Mouse (Mus musculus) MEL (cell line): ENCODE results near the gene Man1c1. TPM values are rescaled to one million over a fixed set of nuclear protein-coding genes. Genes with fewer than 3 reads are reported as not detected.

ENCODE experiments used
- DNase-seq: peaks from one replicate; pipeline ENCODE4 v3.0.0; 2011; ENCODE audit warnings: low read depth, low spot score
- H3K27ac ChIP-seq: 2 replicates; pipeline ENCODE4 v1.5.1; 2012; ENCODE audit warnings: low read depth, mild to moderate bottlenecking, control low read depth, low read length, moderate library complexity; ENCODE audit not compliant: control insufficient read depth
- H3K27me3 ChIP-seq, 2 experiments: fragments of 150-350 bp in 1 of 2; sonication (generic) in 1 of 2; 2 replicates each; pipeline ENCODE4 v1.6.1; 2012; ENCODE audit warnings: low read length in 2 of 2, mild to moderate bottlenecking in 2 of 2, improper control_type of control experiment in 1 of 2, moderate library complexity in 1 of 2; ENCODE audit not compliant: insufficient read depth in 2 of 2, control insufficient read depth in 1 of 2
- H3K36me3 ChIP-seq, 2 experiments: 2 replicates each; pipeline ENCODE4 v1.6.1; 2012 to 2014; ENCODE audit warnings: low read length in 2 of 2, improper control_type of control experiment in 1 of 2, inconsistent platforms in 1 of 2, mild to moderate bottlenecking in 1 of 2; ENCODE audit not compliant: insufficient read depth in 2 of 2, control insufficient read depth in 1 of 2
- H3K4me1 ChIP-seq, 2 experiments: fragments of 150-350 bp in 1 of 2; sonication (generic) in 1 of 2; 2 replicates each; pipeline ENCODE4 v1.6.1; 2012; ENCODE audit warnings: low read length in 2 of 2, improper control_type of control experiment in 1 of 2, mild to moderate bottlenecking in 1 of 2; ENCODE audit not compliant: insufficient read depth in 2 of 2, control insufficient read depth in 1 of 2
- H3K4me3 ChIP-seq, 2 experiments: fragments of 150-350 bp in 1 of 2; sonication (generic) in 1 of 2; 2 replicates each; pipeline ENCODE4 v1.5.1; 2012; ENCODE audit warnings: low read depth in 2 of 2, low read length in 2 of 2, mild to moderate bottlenecking in 2 of 2, moderate library complexity in 2 of 2, control low read depth in 1 of 2, improper control_type of control experiment in 1 of 2; ENCODE audit not compliant: control insufficient read depth in 1 of 2, insufficient read depth in 1 of 2
- H3K79me2 ChIP-seq: 2 replicates; pipeline ENCODE4 v1.6.1; 2012; ENCODE audit warnings: mild to moderate bottlenecking, low read length, moderate library complexity; ENCODE audit not compliant: control insufficient read depth, poor library complexity, insufficient read depth
- H3K9ac ChIP-seq: 2 replicates; pipeline ENCODE4 v1.6.1; 2012; ENCODE audit warnings: low read depth, mild to moderate bottlenecking, control low read depth, low read length, moderate library complexity; ENCODE audit not compliant: control insufficient read depth, poor library complexity, severe bottlenecking
- H3K9me3 ChIP-seq: fragments of 150-350 bp; sonication (generic); replicated peaks from 2 replicates; pipeline ENCODE4 v1.6.1; 2012; ENCODE audit warnings: mild to moderate bottlenecking, low read length, improper control_type of control experiment, moderate library complexity; ENCODE audit not compliant: insufficient read depth
- BHLHE40 ChIP-seq: IDR thresholded peaks from 2 replicates; pipeline ENCODE4 v1.6.1; 2012; ENCODE audit warnings: low read depth, mild to moderate bottlenecking, inconsistent platforms, low read length, improper control_type of control experiment, borderline replicate concordance
- CHD1 ChIP-seq: IDR thresholded peaks from 2 replicates; pipeline ENCODE4 v1.6.1; 2012; ENCODE audit warnings: low read depth, mild to moderate bottlenecking, inconsistent platforms, low read length, improper control_type of control experiment
- CTCF ChIP-seq, 3 experiments: IDR thresholded peaks in 2 of 3; conservative IDR thresholded peaks in 1 of 3; 2 replicates each; pipeline ENCODE4 v1.5.1; 2011 to 2012; ENCODE audit warnings: low read length in 3 of 3, low read depth in 2 of 3, mild to moderate bottlenecking in 2 of 3, improper control_type of control experiment in 1 of 3, inconsistent platforms in 1 of 3, mixed read lengths in 1 of 3, moderate library complexity in 1 of 3; ENCODE audit not compliant: control insufficient read depth in 1 of 3, insufficient read depth in 1 of 3, poor library complexity in 1 of 3, severe bottlenecking in 1 of 3
- EP300 ChIP-seq, 2 experiments: IDR thresholded peaks; 2 replicates each; pipeline ENCODE4 v1.6.1; 2011; ENCODE audit warnings: improper control_type of control experiment in 2 of 2, low read length in 2 of 2, low read depth in 1 of 2, mild to moderate bottlenecking in 1 of 2
- ETS1 ChIP-seq: IDR thresholded peaks from 2 replicates; pipeline ENCODE4 v1.6.1; 2012; ENCODE audit warnings: low read depth, mild to moderate bottlenecking, inconsistent platforms, low read length, improper control_type of control experiment, moderate library complexity
- GATA1 ChIP-seq: IDR thresholded peaks from 2 replicates; pipeline ENCODE4 v1.6.1; 2011; ENCODE audit warnings: low read depth, low read length, improper control_type of control experiment
- HCFC1 ChIP-seq: IDR thresholded peaks from 2 replicates; pipeline ENCODE4 v1.6.1; 2012; ENCODE audit warnings: low read depth, mild to moderate bottlenecking, inconsistent platforms, low read length, improper control_type of control experiment, moderate library complexity
- JUND ChIP-seq: IDR thresholded peaks from 2 replicates; pipeline ENCODE4 v1.6.1; 2011; ENCODE audit warnings: low read depth, mild to moderate bottlenecking, improper control_type of control experiment, low read length
- KAT2A ChIP-seq: conservative IDR thresholded peaks from 2 replicates; pipeline ENCODE4 v1.6.1; 2012; ENCODE audit warnings: low read depth, low read length, improper control_type of control experiment, inconsistent platforms
- MEF2A ChIP-seq: IDR thresholded peaks from 2 replicates; pipeline ENCODE4 v1.6.1; 2014; ENCODE audit warnings: low read depth, mild to moderate bottlenecking, inconsistent platforms, low read length, improper control_type of control experiment; ENCODE audit not compliant: poor library complexity, insufficient replicate concordance, severe bottlenecking; ENCODE audit errors: extremely low read depth
- MYC ChIP-seq: IDR thresholded peaks from 2 replicates; pipeline ENCODE4 v1.6.1; 2011; ENCODE audit warnings: low read depth, mild to moderate bottlenecking, low read length, improper control_type of control experiment, moderate library complexity
- NELFE ChIP-seq: IDR thresholded peaks from 2 replicates; pipeline ENCODE4 v1.6.1; 2011; ENCODE audit warnings: low read depth, low read length, improper control_type of control experiment
- POLR2AphosphoS2 ChIP-seq: IDR thresholded peaks from 2 replicates; pipeline ENCODE4 v1.6.1; 2011; ENCODE audit warnings: low read length, improper control_type of control experiment
- SIN3A ChIP-seq: IDR thresholded peaks from 2 replicates; pipeline ENCODE4 v1.6.1; 2012; ENCODE audit warnings: low read length, improper control_type of control experiment, inconsistent platforms
- SMC3 ChIP-seq: IDR thresholded peaks from 2 replicates; pipeline ENCODE4 v1.6.1; 2011; ENCODE audit warnings: low read depth, low read length, improper control_type of control experiment
- TAL1 ChIP-seq: IDR thresholded peaks from 2 replicates; pipeline ENCODE4 v1.6.1; 2012; ENCODE audit warnings: mild to moderate bottlenecking, inconsistent platforms, low read length, moderate library complexity, mixed read lengths
- TCF12 ChIP-seq: IDR thresholded peaks from 2 replicates; pipeline ENCODE4 v1.6.1; 2014; ENCODE audit warnings: low read depth, mild to moderate bottlenecking, inconsistent platforms, low read length, improper control_type of control experiment, moderate library complexity
- UBTF ChIP-seq: IDR thresholded peaks from 2 replicates; pipeline ENCODE4 v1.6.1; 2012; ENCODE audit warnings: low read depth, mild to moderate bottlenecking, inconsistent platforms, low read length, improper control_type of control experiment, moderate library complexity, borderline replicate concordance; ENCODE audit not compliant: insufficient read depth
- USF1 ChIP-seq: IDR thresholded peaks from 2 replicates; pipeline ENCODE4 v1.6.1; 2014; ENCODE audit warnings: low read depth, mild to moderate bottlenecking, inconsistent platforms, low read length, improper control_type of control experiment, moderate library complexity
- USF2 ChIP-seq, 2 experiments: IDR thresholded peaks; 2 replicates each; pipeline ENCODE4 v1.6.1; 2011 to 2012; ENCODE audit warnings: improper control_type of control experiment in 2 of 2, low read length in 2 of 2, borderline replicate concordance in 1 of 2, inconsistent platforms in 1 of 2, low read depth in 1 of 2, mild to moderate bottlenecking in 1 of 2; ENCODE audit not compliant: insufficient read depth in 1 of 2
- ZMIZ1 ChIP-seq: IDR thresholded peaks from 2 replicates; pipeline ENCODE4 v1.6.1; 2012; ENCODE audit warnings: low read depth, mild to moderate bottlenecking, inconsistent platforms, low read length, improper control_type of control experiment, moderate library complexity
- polyA plus RNA-seq, 2 experiments: library from polyadenylated mRNA; stranded (reverse) in 1 of 2; unstranded in 1 of 2; fragments of >175 nt in 1 of 2; fragments of >200 nt in 1 of 2; gene quantifications; 2 replicates each; pipeline versions ENCODE4 v1.2.1 to v1.2.4; 2012; ENCODE audit warnings: low replicate concordance in 2 of 2, low read depth in 1 of 2; ENCODE audit not compliant: insufficient read length in 2 of 2, insufficient read depth in 1 of 2, missing spikeins in 1 of 2
- total RNA-seq: library from RNA; depleted of rRNA; stranded (reverse); fragments of 300-350 nt; gene quantifications from 2 replicates; pipeline ENCODE4 v1.2.3, GENCODE M21; 2012

The Man1c1 gene
- total and polyA plus RNA-seq, 3 experiments: 1.9 to 5.2 TPM; not detected in 1

DNA sequence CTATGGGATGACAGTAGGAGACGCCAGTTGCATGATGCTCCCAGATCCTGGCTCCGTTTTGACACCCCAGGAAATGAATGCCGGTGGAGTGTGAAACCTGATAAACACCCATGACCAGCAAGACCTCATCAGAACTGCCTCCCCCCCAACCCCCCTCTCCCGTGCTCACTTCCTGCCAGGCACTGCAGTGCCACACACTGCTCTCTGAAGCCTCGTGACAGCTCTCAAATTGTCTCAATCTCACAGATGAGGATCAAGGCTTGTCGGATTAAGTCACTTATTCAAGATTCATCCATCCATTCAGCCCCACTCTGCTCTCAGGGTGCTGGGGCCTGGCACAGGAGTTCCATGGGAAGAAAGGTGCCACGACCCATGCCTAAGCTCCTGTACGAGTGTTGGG, 102.7 kb downstream of the Man1c1 start:
- Histone ChIP-seq H3K27ac (peak overlapping the region; percentile 45), H3K79me2 (no peaks in the 10 kb centered on the region), H3K4me1 (peaks cover 7 to 37% of the 10 kb centered on the region in 2 experiments), H3K36me3 (peaks cover 0 to 26% of the 10 kb centered on the region in 2 experiments; a peak in 2 of 4 replicates), H3K4me3 (no peak overlapping the region), H3K9ac (peak overlapping the region; percentile 1), H3K9me3 (no peaks in the 10 kb centered on the region), H3K27me3 (no peaks in the 10 kb centered on the region)
- TF ChIP-seq UBTF: no peak
- TF ChIP-seq NELFE: no peak
- TF ChIP-seq CHD1: no peak
- TF ChIP-seq EP300 (IDR thresholded peaks at IDR 0.05; ENCODE audit: low read depth in 1 of 2, low read length in 2 of 2): peak in 1 of 2 experiments; percentile 60; a peak in 1 of 4 replicates
- peak; percentile 35; the same call in 1 of the 2 replicates for TF ChIP-seq MYC
- no peak for TF ChIP-seq POLR2AphosphoS2
- peak; percentile 2 for TF ChIP-seq GATA1
- 0 out of 2 replicates have a peak, but pooled peaks have one; percentile 29 for TF ChIP-seq ETS1
- TF ChIP-seq USF1: 0 out of 2 replicates have a peak, but pooled peaks have one; percentile 16
- TF ChIP-seq SIN3A: no peak
- TF ChIP-seq CTCF (IDR thresholded peaks at IDR 0.05 in 2 of 3, conservative IDR thresholded peaks at IDR 0.05 in 1 of 3; ENCODE audit: control insufficient read depth in 1 of 3, insufficient read depth in 1 of 3, low read depth in 2 of 3, low read length in 3 of 3, poor library complexity in 1 of 3, severe bottlenecking in 1 of 3): no peak
- TF ChIP-seq MEF2A: no peak
- no peak for TF ChIP-seq USF2 (IDR thresholded peaks at IDR 0.05; ENCODE audit: borderline replicate concordance in 1 of 2, insufficient read depth in 1 of 2, low read depth in 1 of 2, low read length in 2 of 2)
- TF ChIP-seq BHLHE40: 0 out of 2 replicates have a peak, but pooled peaks have one; percentile 11
- no peak for TF ChIP-seq JUND
- no peak for TF ChIP-seq KAT2A
- TF ChIP-seq SMC3: no peak
- no peak for TF ChIP-seq TCF12
- TF ChIP-seq TAL1: 0 out of 2 replicates have a peak, but pooled peaks have one; percentile 6
- TF ChIP-seq HCFC1: no peak
- peak; percentile 60 for DNase-seq

DNA sequence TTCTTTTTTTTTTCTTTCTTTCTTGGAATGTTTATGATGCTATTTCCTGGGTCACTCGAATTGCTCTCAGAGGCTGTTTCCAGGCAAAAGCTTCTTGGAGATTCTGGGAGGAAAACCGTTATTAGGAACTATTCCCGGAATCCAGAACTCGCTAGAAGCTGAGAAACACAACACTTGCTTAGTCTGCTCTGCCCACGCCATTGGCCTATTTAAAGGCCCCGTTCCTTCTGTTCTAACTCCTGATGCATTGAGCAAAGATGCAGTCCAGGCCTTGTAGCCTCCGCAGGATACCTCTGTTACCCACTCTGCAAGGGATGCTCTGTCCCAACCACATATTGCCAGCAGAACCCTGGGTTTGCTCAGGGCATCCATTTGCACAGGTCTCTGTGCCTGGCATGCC, 103.3 kb downstream of the Man1c1 start:
- Histone ChIP-seq H3K9ac (no peak overlapping the region), H3K27ac (no peak overlapping the region; the same call in 1 of the 2 replicates), H3K4me1 (peaks cover 7 to 35% of the 10 kb centered on the region in 2 experiments), H3K9me3 (no peaks in the 10 kb centered on the region), H3K4me3 (no peak overlapping the region), H3K36me3 (peaks cover 0 to 26% of the 10 kb centered on the region in 2 experiments; a peak in 2 of 4 replicates), H3K79me2 (no peaks in the 10 kb centered on the region), H3K27me3 (no peaks in the 10 kb centered on the region)
- no peak for DNase-seq
- TF ChIP-seq USF1: no peak
- no peak for TF ChIP-seq NELFE
- no peak for TF ChIP-seq GATA1
- no peak for TF ChIP-seq KAT2A
- no peak for TF ChIP-seq ZMIZ1
- no peak for TF ChIP-seq SMC3
- no peak for TF ChIP-seq UBTF
